Mouse (Mus musculus): ENCODE results near the gene Lnx1. TPM values are rescaled to one million over a fixed set of nuclear protein-coding genes. Genes with fewer than 3 reads are reported as not detected.
A peak's percentile ranks its signal among the peaks of the same experiment; 100 is the strongest.

The Lnx1 gene
- total RNA-seq, 2 experiments from 2014 or later = 13.6 to 15.3 TPM

- no peak for DNase-seq
Measured at GRCm38 (mm10) chr5:74697534-74697933, 5.2 kb downstream of the Lnx1 start.

- DNase-seq = no peak
Measured at GRCm38 (mm10) chr5:74694390-74694801, 8.3 kb downstream of the Lnx1 start.

DNA sequence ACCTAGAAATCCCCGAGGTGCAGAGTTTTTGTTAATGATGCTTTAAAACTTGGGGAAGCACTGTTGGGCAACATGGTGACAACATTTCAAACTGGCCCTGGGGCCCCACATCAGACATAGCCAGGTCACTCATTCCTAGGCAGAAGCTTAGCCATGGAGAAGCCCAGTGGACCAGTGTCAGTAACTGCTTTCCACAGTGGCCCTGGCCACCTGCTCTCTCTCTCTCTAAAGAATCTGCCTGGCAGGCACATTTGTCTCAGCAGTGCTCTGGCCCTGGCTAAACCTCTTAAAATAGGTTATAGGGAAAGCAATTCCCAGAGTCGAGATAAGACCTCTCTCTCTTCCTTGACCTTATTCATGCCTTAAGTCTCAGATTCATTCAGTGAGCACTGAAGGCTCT, 8.9 kb downstream of the Lnx1 start:
- peak in 1 of 2 experiments; percentile 50 for DNase-seq

DNA sequence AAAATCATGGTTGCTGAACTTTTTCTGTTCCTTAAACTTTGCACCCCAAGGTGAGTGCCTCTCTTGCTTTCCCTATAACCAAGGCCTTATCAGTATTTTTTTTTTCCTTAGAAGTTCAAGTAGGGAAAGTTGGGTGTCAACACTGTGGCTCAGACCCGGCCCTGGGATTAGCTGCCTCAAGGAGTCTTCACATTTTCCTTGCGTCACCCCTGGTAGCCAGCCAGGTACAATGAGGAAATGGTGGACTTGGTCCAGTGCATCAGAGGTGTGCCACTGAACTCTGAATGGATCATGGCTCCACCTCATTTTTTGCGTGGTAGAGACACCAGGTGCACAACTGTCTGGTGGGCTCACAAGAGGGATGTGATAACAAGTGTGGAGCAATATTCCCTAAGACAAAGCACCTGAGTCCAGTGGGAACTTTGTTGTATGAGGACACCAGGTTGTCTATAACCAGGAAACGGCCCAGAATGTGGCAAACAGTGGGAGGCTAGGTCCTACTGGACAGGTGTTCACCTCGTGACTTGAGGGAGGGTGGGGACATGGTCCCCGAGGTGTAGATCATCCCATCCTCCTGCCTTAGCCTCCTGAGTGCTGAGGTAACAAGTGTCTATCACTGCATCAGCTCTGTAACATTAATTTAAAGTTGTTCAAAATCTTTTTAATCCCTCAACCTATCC, 10.2 kb downstream of the Lnx1 start:
- no peak for DNase-seq

DNA sequence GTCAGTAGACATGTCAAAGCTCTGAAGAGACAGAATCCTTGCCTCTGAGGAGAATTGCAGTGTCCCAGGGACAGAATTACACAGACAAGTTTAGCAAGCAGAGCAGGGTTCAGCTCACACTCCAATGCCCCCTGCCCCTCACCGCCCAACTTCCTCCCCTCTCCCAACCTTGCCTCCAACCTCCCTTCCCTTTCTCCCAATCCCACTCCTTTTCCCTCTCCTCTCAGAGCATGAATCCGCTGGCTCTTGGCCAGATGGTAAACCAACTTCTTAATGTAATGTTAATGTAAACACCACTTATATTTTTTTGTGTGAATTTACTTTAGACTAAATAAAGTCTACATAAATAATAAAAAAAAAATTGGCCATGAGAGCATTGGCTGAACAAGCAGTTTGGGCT, 13.9 kb downstream of the Lnx1 start:
- DNase-seq = no peak

- no peak for DNase-seq
Measured at GRCm38 (mm10) chr5:74684944-74685343, 17.8 kb downstream of the Lnx1 start.

DNA sequence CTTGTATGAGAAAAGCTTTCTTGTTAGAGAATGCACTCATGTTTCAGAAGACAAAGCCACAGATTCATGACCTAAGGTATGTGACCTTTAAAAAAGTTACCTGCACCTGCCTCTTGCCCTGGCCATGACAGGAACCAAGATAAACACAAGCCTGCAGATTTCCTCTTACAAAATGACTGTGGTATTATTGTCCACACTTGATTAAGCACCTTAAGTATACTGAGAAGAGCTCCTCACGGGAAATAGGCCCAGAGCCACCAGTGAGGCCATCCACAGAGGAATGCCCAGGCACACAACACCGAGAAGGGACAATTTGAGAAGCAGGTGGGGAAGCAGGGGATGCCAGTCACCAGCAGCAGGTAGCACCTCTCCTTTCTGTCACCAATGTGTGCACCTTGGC, 18.9 kb downstream of the Lnx1 start:
- no peak for DNase-seq

- no peak for DNase-seq
Measured at GRCm38 (mm10) chr5:74682735-74683134, 20.0 kb downstream of the Lnx1 start.

GRCm38 (mm10) chr5:74679631-74680030, 23.1 kb downstream of the Lnx1 start:
- peak; percentile 79 to 91 for DNase-seq

- DNase-seq = no peak
Measured at GRCm38 (mm10) chr5:74678693-74679092, 24.0 kb downstream of the Lnx1 start.

DNA sequence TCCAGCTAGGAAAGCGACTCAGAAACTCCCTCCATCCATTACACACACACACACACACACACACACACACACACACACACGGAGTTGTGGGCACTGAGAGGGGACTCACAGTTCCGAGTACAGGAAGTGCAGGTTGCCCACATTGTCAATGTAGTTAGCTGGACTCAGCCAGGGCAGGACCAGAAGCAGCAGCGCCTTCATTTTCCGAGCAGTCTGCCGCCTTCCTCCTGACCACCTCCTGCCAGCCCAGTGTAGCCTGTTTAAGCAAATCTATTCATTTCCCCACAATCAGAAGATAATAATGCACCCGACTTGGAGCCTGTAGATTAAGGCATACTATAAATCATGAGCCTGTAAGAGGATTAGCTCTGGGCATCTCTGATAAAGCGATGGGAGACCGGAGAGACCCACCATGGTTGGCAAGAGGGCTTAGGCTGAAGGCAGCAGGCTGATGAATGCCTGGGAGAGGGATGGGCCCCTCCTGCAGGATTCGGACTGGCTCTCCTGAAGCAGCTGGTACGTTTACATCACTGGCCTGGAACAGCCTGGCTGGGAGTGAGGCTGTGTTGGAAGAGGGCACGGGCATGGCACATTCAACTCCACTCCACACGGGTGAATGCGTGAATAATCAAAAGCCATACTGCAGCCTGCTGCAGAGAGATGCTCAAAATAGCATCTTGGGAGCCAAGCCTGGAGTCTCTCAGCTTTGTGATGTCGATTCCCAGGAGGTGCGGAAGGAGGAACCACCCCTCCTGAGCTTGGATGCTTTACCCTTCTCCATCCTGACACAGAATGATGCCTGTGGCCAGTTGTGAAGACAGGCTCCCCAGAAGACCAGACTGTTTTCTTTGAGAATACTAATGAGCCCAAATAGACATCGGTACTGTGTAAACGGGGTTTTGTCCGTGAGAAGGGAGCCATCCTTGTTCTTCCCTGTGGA, 25.0 kb downstream of the Lnx1 start:
- DNase-seq = peak; percentile 37 to 41

DNA sequence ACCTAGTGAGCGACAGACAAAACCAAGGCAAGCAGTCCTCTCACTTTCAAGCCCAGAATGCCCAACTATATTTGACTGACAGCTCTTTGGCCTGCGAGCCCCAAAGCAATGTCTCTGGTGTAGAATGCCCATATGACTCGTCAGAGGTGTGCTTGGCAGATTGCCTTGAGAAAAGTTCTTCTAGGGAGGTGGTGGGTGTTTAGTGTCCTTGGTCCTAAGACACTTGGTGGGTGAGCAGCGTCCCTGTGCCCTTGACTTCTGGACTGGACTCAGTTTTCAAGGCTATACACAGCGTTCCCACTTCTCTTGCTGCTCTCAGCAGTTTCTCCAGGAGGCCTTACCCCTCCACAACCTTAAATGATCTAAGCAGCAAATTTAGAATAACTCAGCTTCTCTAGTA, 30.2 kb downstream of the Lnx1 start:
- DNase-seq = no peak

GRCm38 (mm10) chr5:74670877-74671276, 31.8 kb downstream of the Lnx1 start:
- no peak for DNase-seq

- peak in 1 of 2 experiments; percentile 64 for DNase-seq
Measured at GRCm38 (mm10) chr5:74669925-74670324, 32.8 kb downstream of the Lnx1 start.

DNA sequence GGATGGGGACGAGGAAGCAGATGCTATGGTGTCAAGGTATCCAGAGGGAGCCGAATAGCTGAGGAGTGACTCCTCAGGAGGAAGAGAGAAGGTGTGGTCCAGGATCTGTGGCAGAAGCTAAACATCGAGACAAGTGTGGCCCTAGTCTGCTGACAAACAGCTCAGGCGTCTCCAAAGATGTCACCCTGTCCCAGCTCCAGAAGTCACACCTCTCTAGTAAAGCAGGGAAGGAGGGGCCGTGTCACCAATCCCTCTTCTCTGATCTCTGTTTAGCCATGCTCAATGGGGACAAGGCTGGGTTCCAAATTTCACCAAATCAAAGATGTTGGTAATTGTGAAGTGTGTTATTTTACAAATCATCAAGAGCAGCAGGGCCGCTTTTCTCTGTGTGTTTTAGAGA, 33.8 kb downstream of the Lnx1 start:
- DNase-seq = no peak

- DNase-seq = peak in 1 of 2 experiments; percentile 47
Measured at GRCm38 (mm10) chr5:74662618-74663017, 40.1 kb downstream of the Lnx1 start.

DNA sequence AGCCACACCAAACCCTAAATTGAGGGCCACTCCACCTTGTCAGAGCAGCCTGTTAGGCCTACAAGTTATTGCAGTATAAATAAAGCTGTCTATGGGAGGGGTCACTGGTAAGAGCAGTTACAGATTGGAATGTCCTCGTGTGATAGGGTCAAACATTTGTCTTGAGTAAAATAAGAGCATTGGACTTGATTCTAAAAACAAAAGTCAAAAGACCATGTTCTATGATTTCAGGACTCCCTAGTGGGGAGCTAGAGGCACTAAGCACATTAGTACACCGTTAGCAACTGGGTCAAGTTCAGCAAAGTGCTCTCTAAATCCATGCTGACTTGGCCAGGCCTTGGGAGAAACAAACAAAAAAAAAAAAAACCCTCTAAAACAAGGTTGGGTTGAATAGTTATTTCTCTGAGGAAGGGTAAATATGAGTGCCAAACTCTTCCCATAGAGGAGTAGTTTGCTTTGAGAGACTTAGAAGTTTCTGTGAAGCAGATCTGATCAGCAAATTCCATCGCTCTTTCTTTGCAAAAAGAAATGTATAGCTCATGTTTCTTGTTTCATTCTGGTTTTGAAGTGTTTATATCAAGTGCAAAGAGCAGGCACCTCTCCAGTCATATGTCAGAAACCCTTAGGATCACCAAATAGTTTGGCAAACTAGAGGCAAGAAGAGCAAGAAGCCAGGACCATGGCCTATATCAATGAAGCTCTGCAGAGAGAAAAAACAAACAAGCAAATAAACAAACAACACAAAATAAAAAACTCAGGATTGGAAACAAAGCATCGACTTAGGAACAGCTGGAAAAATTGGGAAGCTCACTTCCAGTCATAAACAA, 40.8 kb downstream of the Lnx1 start:
- no peak for DNase-seq

- DNase-seq = no peak
Measured at GRCm38 (mm10) chr5:74659856-74660255, 42.9 kb downstream of the Lnx1 start.

DNA sequence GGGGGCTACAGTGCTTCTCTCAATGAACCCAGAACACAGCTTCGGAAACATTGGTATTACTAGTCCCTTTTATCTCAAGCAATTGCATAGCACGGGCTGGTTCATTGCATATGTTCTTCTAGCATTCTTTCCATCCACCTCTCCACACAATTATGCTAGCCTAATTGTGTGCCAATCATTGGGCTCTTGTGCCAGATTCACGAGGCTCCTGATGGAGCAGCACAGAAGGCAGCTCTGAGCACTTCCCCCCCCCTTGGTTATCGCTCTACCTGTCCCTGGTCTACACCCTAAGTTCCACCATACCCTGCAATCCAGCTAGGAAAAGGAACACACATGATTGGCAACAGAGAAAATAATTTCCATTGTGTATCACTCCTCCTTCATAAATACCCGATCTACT, 43.4 kb downstream of the Lnx1 start:
- DNase-seq = no peak

DNA sequence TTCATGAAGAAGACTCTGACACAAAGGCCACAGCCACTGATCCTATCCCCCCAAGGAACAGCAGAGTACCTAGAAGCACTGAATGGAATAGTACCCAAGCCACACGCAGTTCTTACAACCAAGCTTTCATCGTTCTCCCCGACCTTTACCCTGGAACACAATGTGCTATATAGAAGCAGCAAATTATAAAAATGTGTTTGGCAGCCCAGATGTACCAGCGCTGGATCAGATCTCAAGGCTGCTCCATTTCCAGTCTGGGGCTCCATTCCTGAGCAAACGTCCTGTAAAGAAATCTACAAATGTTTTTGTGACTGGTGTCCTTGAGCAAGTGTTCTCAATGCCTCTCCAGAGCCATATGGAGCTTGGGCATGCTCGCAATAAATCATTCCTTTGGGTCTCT, 44.8 kb downstream of the Lnx1 start:
- DNase-seq = no peak

GRCm38 (mm10) chr5:74656410-74656809, 46.3 kb downstream of the Lnx1 start:
- no peak for DNase-seq

- DNase-seq = peak; percentile 48 to 70
Measured at GRCm38 (mm10) chr5:74654527-74654926, 48.2 kb downstream of the Lnx1 start.

- DNase-seq = no peak
Measured at GRCm38 (mm10) chr5:74653766-74654165, 48.9 kb downstream of the Lnx1 start.

Data from heart, adult 18-20 months (tissue).